Mouse (Mus musculus) 3134 (cell line): ENCODE data around the gene Slc44a5.
"Not testable (repeated sequence)": the region's sequence is repeated elsewhere in the genome, so short reads cannot be mapped to it uniquely, and the experiment has no call there.

Experiments
- DNase-seq: peaks from one replicate; pipeline ENCODE4 v3.0.0-alpha.2; 2011; ENCODE audit warnings: low spot score; ENCODE audit not compliant: insufficient read length; ENCODE audit errors: extremely low read depth

The Slc44a5 gene

DNA sequence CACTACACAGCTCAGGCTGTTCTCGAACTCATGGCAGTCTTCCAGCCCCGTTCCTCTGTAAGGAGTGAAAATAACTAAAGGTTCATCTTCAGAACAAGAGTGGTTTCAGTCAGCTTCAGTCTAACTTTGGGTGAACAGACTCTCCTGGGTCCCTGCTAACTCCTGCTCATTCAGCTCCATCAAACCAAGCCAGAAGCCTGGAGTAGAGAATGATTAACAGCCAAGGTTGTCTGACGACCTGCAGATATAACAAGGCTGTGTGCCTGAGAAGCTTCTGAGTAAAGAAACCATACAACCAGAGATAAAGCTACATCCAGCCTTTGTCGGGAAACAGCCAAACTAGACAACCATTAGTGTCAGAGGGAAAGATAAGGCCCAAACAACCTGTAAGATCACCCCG lies 5.8 kb upstream of the Slc44a5 start:
- no peak for DNase-seq

DNA sequence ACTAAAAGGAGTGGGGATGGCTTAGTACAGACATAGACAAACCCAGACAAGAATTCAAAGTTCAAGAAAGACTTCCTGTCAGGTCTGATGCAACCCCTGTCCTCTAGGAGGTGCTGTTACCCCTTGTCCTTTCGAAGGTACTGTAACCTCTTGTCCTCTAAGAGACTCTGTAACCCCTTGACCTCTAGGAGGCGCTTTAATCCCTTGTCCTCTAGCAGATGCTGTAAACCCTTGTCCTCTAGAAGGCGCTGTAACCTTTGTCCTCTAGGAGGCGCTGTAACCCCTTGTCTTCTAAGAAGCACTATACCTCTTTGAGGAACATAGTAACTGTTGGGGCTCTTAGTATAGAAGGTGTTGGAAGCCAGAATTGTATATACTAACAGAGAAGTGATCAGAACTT lies 4.7 kb upstream of the Slc44a5 start:
- DNase-seq: no peak

DNA sequence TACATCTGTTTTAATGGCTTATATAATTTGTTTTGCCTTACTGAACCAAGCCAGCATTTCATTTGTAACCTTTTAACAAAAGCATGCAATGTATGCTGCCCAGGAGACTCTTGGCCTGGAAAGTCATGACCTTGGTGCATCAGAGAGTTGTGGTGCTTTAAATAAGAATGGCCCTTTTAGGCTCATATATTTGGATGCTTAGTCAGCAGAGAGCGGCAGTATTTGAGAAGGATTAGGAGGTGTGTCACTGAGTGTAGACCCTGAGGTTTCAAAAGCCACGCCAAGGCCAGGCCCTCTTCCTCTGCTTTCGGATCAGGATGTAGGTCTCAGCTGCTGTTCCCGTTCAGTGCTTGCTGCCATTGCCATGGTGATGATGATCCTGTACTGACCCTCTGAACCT lies 3.8 kb upstream of the Slc44a5 start:
- no peak for DNase-seq

DNA sequence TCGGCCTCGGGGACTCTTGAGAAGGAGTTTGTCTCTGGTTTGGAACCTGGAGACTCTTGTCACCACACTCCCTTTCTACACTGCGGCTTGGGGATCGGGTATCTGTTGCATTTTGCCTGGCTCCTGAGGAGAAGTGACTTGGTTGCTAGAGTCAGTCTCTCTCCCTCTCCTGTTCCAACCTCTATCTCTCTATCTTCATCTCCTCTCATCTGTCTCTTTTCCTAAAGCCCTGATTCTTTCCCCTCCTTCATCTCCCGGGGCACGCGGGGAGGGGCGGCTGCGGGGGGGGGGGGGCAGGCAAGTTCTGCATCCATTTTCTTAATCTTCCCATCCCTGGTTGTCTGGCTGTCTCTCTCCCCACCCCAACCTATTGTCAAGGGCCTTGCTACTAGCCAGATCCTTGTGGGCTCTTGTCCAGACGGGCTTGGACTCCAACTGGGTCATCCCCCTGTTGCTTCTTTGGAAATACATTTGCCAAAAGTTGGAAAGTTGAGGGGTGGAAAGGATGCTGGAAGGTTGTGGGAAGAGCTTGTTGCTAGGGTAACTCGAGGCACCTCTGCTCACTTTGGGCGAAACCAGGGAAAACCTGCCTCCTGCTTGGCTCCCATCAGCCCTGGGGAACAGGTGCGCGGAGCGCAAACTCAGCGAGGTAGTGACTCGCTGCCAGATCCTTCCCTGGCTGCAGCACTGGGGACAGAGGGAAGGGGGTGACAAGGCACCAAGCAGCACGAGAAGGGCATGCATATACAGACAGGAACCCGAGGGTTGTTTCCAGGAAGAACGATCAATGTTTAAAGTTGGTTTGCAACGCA lies 919 bp downstream of the Slc44a5 start:
- DNase-seq: no peak

DNA sequence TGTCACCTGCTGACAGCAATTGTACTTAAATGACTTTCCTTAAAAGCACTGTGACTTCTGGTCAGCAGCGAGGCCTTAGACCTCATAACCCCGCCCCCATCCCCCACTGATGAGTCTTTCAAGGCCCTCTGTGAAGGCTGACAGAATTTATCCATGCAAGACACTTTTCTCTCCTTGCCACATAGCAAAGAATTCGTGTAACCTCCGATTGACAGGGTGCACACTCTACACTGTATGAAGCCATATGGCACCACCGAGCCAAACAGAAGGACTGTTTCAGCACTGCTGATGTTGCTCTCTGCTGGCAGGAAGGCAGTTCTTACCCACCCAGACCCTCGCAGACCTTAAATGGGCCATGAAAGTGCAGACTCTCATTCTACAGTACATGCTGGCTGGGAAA lies 1.8 kb downstream of the Slc44a5 start:
- no peak for DNase-seq

DNA sequence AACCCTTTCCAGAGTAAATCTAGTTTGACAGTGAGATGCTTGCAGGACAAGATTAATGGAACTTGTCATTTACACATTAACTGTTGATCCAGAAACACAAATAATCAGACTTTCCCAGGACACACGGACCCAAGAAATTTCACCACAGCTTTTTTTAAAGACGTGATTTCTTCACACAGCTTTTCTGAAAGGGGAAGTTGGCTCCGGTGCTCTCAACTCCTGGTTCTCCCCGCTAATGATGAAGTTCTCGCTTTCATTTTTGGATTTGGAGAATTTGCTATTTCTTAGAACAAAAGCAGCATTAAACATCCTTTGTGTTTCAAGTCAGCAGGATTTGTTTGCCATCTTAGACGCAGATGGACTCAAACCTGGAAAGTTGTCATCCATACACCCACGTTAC lies 2.6 kb downstream of the Slc44a5 start:
- DNase-seq: no peak

DNA sequence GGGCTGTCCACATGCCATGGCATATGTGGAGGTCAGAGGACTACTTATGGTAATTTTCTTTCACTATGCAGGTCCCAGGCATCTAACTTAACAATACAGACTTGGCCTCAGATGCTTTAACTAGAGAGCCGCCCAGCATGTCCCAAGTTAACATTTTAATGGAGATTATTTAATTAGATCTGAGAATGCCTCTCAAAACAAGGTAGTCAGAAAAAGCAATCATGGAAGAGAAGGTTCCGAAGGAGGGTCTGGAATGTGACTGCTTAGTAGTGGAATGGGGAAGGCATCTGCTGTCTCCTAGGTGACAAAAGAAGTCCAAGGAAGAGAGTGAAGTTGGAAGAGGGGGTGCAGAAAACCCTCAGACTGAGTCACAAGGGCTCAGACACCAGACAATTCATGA lies 7.4 kb downstream of the Slc44a5 start:
- DNase-seq: no peak

DNA sequence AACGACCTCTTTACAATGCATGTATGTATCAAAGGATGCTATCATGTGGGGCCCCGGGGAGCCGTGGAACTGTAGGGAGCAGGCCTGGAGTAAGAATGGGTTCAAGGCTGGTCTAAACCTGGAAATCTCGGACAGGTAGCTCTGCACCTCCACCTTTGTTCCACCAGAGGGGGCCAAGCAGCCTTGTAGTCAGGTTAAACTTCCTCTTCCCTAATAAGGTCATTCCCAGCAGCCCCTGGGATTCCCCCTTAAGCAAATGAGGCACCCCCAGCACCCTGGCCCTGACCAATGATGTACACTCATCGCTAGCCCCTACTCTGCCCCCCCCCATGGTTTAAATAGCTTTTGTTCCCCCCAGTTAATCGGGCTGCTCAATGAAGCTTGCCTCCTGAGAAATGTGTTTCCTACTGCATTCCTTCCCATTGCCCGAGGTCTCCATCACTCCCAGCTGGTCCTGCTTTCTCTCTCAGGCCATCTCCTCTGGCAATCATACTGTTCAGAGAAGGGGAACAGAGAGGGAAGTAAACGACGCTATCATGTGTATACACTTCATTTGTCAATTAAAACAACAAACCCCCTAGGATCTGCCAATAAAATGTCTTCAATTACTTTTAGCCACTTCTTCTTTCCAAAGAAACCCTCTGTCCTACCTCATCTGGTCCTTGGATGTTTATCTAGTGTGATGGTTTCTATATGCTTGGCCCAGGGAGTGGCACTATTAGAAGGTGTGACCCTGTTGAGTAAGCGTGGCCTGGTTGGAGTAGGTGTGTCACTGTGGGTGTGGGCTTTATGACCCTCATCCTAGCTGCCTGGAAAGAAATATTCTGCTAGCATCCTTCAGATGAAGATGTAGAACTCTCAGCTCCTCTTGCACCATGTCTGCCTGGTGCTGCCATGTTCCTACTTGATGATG lies 11.4 kb downstream of the Slc44a5 start:
- DNase-seq: no peak

DNA sequence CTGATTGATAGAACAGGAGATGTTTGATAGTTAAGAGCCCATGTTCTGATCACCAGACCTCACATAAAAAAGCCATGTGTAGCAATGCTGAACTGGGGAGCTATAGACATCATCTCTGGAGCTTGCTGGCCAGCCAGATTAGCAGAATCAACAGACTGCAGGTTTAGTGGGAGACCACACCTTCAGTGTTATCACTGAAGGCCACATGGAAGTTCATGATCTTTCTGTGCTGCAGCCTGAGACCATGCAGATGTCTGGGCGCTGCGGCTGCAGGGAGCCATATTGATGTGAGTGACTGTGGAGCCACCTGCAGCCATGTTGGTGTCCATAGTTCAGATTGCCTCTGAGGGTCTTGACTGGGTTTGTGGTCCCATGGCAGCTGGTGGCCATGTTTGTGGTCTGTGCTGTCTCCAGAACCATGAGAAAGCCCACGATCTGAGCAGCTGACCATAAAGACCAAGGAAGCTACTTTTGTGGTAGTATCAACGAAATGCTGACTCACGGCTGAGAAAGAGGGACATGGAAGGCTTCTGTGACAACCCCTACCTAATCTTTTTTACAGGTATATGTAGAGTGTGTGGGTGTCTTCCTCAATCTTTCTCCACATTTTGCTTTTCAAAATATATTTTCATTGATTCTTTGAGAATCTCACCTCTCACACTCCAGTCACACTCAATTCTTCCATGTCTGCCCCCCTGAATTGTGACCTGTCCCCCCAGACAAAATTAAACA lies 26.7 kb downstream of the Slc44a5 start:
- DNase-seq: no peak

DNA sequence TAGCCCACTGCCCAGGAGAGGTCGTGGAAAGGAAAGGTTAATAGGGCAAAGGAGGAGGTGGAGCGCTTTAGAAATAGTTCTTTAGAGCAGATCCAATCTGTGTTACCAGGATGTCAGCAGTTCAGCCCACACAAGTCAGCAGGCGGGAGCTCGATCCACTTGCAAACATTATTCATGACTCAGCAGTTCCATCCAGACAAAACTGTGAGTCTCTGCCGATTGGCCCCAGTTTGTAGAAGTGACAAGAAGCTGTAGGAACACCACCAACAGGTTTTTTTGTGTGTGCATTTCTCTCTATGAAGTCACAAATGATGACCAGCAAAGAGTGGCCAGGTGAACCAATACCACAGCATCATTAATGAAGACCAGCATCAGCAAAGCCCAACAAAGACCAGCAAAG lies 28.1 kb downstream of the Slc44a5 start:
- DNase-seq: no peak

DNA sequence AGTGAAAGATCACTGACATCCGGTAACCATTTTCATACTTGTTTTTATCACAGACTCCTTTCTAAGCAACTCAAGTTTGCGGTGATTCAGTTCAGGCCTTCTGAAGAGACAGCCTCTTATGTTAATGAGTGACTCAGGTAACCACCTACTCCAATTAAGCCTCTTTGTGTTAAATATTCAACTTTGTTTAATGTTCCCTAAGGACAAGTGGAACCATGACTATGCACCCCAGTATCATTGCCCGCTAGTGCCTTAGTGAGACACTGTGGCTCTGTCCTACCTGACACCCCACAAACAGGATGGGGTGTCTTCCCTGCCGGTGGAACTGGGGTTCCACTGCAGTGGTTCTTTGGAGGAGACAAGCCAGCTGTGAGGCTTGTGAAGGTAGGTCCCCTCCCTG lies 73.6 kb downstream of the Slc44a5 start:
- DNase-seq: no peak

DNA sequence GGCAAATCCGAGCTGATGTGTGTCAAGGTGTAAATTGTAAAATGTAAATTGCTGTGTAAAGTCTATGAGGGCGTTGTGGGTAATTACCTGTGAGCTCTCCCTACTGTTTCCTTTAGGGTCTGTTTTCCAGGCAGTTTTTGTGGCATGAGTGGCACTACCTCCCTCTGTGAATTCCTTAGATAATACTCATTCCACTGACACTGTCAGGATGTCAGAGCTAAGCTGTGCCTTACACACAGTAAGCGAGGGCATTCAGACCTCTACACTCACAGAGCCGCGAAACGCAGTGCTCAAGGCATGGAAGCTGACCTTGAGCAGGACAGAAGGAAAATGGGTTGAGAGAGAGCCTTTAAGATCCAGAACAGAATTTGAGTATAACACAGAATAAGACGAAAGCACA lies 80.1 kb downstream of the Slc44a5 start:
- no peak for DNase-seq

DNA sequence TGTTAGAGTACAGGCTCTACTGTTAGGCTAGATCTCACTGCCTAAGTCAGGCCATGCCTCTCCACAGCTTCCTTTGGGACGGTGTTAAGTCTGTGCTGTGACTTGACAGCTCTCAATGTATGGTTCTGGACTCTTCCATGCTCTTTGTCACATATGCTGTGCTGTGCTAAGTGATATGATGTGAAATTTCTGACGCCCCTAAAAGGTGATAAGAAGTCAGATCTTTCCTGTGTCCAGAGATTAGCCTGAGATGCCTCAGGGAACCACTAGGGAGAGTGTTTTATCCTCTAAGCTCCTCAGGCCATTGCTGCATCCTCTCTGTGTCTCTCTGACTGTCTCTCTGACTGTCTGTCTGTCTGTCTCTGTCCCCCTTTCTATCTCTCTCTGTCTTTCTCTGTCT lies 84.2 kb downstream of the Slc44a5 start:
- DNase-seq: no peak

DNA sequence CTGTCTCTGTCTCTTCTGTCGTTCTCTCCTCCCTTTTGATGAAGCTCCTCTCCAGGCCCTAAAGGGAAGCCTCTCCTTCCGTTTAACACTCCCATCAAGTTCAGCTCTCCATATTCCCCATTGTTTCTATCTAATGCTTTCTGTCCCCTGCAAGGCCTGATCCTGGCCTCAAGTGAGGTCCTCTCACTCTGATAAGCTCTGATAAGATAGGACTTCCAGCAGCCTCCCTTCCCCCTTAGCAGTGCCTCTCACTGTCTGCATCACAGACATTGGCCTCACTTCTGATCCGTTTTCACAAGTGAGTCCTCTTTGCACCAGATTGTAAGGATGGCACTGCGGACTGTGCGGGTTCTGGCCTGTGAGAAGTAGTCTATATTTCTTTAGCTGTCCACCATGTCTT lies 85.0 kb downstream of the Slc44a5 start:
- no peak for DNase-seq

DNA sequence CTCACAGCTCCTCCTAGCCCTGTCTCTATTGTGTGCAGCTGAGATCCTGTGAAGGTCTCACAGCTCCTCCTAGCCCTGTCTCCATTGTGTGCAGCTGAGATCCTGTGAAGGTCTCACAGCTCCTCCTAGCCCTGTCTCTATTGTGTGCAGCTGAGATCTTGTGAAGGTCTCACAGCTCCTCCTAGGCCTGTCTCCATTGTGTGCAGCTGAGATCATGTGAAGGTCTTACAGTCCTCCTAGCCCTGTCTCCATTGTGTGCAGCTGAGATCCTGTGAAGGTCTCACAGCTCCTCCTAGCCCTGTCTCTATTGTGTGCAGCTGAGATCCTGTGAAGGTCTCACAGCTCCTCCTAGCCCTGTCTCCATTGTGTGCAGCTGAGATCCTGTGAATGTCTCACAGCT lies 98.8 kb downstream of the Slc44a5 start:
- DNase-seq: not testable (repeated sequence)

DNA sequence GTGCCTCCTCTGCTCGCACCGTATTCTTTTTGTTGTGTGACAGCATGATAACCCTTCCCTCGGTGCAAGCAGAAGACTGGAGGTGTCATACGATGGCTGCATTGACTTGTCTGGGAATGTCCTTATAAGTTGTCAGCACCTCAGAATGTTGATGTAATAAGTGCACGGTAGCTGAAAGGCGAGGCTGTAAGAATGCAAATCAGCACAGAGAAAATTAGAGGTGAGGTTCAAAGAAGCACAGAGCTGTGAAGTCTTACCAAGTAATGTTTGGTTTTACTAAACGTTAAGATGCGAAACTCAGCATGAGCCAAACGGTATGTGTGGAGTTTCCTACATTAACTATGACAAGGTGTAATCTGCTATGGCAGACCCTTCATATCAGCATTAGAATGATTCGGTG lies 102.5 kb downstream of the Slc44a5 start:
- DNase-seq: no peak

DNA sequence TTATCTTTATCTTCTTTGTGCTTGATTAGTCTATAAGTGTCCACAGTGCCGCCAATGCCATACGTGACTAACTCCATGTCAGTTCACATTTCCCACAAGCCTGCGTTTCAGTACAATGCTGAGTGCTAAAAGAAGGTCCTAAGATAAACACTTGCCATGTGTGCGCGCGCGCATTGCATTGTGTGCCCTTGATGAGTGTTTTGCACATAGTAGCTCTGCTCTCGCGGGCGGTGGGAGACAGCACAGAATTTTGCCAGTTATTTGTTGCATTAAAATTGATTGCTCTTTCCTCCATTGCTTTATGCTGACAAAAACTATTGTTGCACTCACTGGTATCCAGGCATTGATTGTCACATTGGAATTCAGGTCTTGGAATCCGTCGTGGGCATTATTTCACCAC lies 108.5 kb downstream of the Slc44a5 start:
- DNase-seq: no peak

DNA sequence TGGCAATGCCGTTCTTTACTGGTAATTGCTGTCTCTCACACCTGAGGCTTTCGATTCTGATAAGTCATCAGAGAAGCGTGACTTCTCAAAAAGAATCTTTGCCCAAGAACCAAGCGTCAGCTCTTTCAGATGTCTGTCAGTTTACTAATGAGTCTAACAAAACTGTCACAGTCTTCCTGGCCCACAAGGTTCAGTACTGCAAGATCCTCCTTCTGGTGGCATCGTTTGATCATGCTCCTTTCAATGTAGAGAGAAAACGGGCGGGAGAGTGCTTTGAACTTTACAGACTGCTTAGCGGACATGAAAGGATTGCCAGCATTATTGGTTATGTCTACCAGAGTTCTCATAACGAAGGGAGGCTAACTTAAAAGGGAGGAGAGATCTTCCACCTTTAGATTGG lies 109.0 kb downstream of the Slc44a5 start:
- no peak for DNase-seq

DNA sequence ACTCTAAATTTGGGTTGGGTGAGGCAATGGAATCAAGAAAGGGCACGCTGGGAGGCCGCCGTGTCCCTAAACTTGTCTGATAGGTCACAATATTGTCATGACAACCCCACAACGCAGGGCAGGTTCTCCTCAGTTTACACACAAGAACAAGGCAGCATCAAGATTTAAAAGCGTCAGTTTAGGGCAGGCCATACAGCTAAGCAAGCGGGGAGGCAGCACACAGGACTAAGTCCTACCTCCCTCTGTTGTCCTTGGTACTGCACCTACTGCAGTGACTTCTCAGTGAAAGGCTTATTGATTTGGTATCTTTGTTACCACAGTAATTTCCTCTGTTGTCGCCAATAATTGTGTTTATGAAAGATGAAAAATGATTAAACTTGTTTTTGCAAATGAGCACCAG lies 109.7 kb downstream of the Slc44a5 start:
- no peak for DNase-seq

DNA sequence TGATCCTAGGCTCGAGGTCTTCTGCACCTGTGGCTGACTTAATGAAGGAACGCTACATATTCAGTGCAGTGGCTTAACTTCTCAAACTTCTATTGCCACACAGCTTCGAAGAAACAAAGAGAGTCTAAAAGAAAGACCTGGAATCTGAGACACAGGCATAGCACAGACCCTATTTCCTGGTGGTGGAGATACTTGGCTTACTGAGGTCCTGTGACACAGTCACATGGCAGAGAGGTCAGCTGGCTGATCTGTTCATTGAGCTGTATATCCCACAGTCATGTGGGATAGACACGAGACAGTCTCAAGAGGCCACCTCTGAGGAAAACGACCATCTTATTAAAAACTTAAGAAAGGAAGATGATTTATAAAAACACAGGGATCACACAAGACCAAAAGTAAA lies 116.8 kb downstream of the Slc44a5 start:
- DNase-seq: no peak
